Mouse (Mus musculus) CH12.LX (cell line): ENCODE results near the gene Angel2. TPM values are rescaled to one million over a fixed set of nuclear protein-coding genes. Genes with fewer than 3 reads are reported as not detected.

Experiments
- DNase-seq: peaks from one replicate; pipeline ENCODE4 v3.0.0-alpha.2; 2013; ENCODE audit errors: extremely low read depth
- H3K27ac ChIP-seq: 2 replicates; pipeline ENCODE4 v1.5.1; 2012; ENCODE audit warnings: low read depth, mild to moderate bottlenecking, control low read depth, moderate library complexity; ENCODE audit not compliant: insufficient read depth
- H3K27me3 ChIP-seq: replicated peaks from 2 replicates; pipeline ENCODE3; 2012; ENCODE audit warnings: inconsistent platforms
- H3K36me3 ChIP-seq, 2 experiments: replicated peaks in 1 of 2; 2 replicates each; pipeline versions ENCODE3 to v1.6.1; 2012; ENCODE audit warnings: inconsistent platforms in 1 of 2, low read length in 1 of 2, mild to moderate bottlenecking in 1 of 2, mixed read lengths in 1 of 2, moderate library complexity in 1 of 2; ENCODE audit not compliant: control insufficient read depth in 1 of 2, insufficient read depth in 1 of 2
- H3K4me1 ChIP-seq, 2 experiments: 2 replicates each; pipeline ENCODE4 v1.6.1; 2012; ENCODE audit warnings: inconsistent platforms in 1 of 2, moderate library complexity in 1 of 2; ENCODE audit not compliant: insufficient read depth in 2 of 2, control insufficient read depth in 1 of 2
- H3K4me2 ChIP-seq: 2 replicates; pipeline ENCODE4 v1.6.1; 2012; ENCODE audit warnings: low read depth, mild to moderate bottlenecking, control low read depth; ENCODE audit not compliant: poor library complexity, insufficient read depth, severe bottlenecking
- H3K4me3 ChIP-seq, 3 experiments: fragments of 150-350 bp in 1 of 3; sonication (generic) in 1 of 3; replicated peaks in 1 of 3; 2 replicates each; pipeline versions ENCODE3 to v1.5.1; 2011 to 2012; ENCODE audit warnings: low read depth in 2 of 3, low read length in 2 of 3, mild to moderate bottlenecking in 2 of 3, moderate library complexity in 2 of 3, control low read depth in 1 of 3, improper control_type of control experiment in 1 of 3, inconsistent platforms in 1 of 3, mixed read lengths in 1 of 3; ENCODE audit not compliant: poor library complexity in 1 of 3
- H3K79me2 ChIP-seq: replicated peaks from 2 replicates; pipeline ENCODE4 v1.6.1; 2012; ENCODE audit warnings: mild to moderate bottlenecking, moderate library complexity; ENCODE audit not compliant: control insufficient read depth, poor library complexity, insufficient read depth, severe bottlenecking; ENCODE audit errors: extremely low read depth
- H3K9ac ChIP-seq: 2 replicates; pipeline ENCODE4 v1.6.1; 2012; ENCODE audit warnings: low read depth, mild to moderate bottlenecking, control low read depth, moderate library complexity; ENCODE audit not compliant: insufficient read depth
- H3K9me3 ChIP-seq: replicated peaks from 2 replicates; pipeline ENCODE3; 2012; ENCODE audit warnings: low read length, inconsistent platforms, mixed read lengths
- BHLHE40 ChIP-seq: IDR thresholded peaks from 2 replicates; pipeline ENCODE4 v1.6.1; 2011; ENCODE audit warnings: mild to moderate bottlenecking, low read depth, low read length, improper control_type of control experiment
- CHD1 ChIP-seq: IDR thresholded peaks from 2 replicates; pipeline ENCODE4 v1.6.1; 2012; ENCODE audit warnings: low read depth, low read length, improper control_type of control experiment, inconsistent platforms
- CHD2 ChIP-seq: IDR thresholded peaks from 2 replicates; pipeline ENCODE4 v1.6.1; 2011; ENCODE audit warnings: low read length, improper control_type of control experiment
- CTCF ChIP-seq, 2 experiments: IDR thresholded peaks in 1 of 2; conservative IDR thresholded peaks in 1 of 2; 2 replicates each; pipeline ENCODE4 v1.5.1; 2011 to 2012; ENCODE audit warnings: low read depth in 2 of 2, low read length in 2 of 2, improper control_type of control experiment in 1 of 2, inconsistent platforms in 1 of 2, mild to moderate bottlenecking in 1 of 2, moderate library complexity in 1 of 2
- E2F4 ChIP-seq: IDR thresholded peaks from 2 replicates; pipeline ENCODE4 v1.6.1; 2011; ENCODE audit warnings: low read depth, low read length, improper control_type of control experiment; ENCODE audit not compliant: insufficient replicate concordance
- ETS1 ChIP-seq: conservative IDR thresholded peaks from 2 replicates; pipeline ENCODE4 v1.6.1; 2012; ENCODE audit warnings: low read depth, mild to moderate bottlenecking, inconsistent platforms, low read length, improper control_type of control experiment, moderate library complexity
- HCFC1 ChIP-seq: IDR thresholded peaks from 2 replicates; pipeline ENCODE4 v1.6.1; 2012; ENCODE audit warnings: low read depth, mild to moderate bottlenecking, inconsistent platforms, low read length, improper control_type of control experiment
- IRF4 ChIP-seq: IDR thresholded peaks from 2 replicates; pipeline ENCODE4 v1.6.1; 2014; ENCODE audit warnings: low read depth, mild to moderate bottlenecking, inconsistent platforms, low read length, improper control_type of control experiment
- JUN ChIP-seq: IDR thresholded peaks from 2 replicates; pipeline ENCODE4 v1.6.1; 2011; ENCODE audit warnings: low read depth, mild to moderate bottlenecking, low read length, improper control_type of control experiment, moderate library complexity; ENCODE audit not compliant: insufficient read depth
- JUND ChIP-seq: conservative IDR thresholded peaks from 2 replicates; pipeline ENCODE4 v1.6.1; 2011; ENCODE audit warnings: low read depth, low read length, improper control_type of control experiment
- KAT2A ChIP-seq: IDR thresholded peaks from 2 replicates; pipeline ENCODE4 v1.6.1; 2012; ENCODE audit warnings: low read length, improper control_type of control experiment, inconsistent platforms; ENCODE audit not compliant: insufficient replicate concordance
- MAFK ChIP-seq: IDR thresholded peaks from 2 replicates; pipeline ENCODE4 v1.6.1; 2011; ENCODE audit warnings: low read length, improper control_type of control experiment; ENCODE audit not compliant: insufficient replicate concordance
- MAX ChIP-seq: IDR thresholded peaks from 2 replicates; pipeline ENCODE4 v1.6.1; 2011; ENCODE audit warnings: low read length, improper control_type of control experiment
- MAZ ChIP-seq: IDR thresholded peaks from 2 replicates; pipeline ENCODE4 v1.6.1; 2012; ENCODE audit warnings: low read depth, mild to moderate bottlenecking, inconsistent platforms, low read length, improper control_type of control experiment, moderate library complexity
- MXI1 ChIP-seq: IDR thresholded peaks from 2 replicates; pipeline ENCODE4 v1.6.1; 2011; ENCODE audit warnings: mild to moderate bottlenecking, low read depth, low read length, improper control_type of control experiment
- MYC ChIP-seq: IDR thresholded peaks from 2 replicates; pipeline ENCODE4 v1.6.1; 2011; ENCODE audit warnings: low read depth, mild to moderate bottlenecking, improper control_type of control experiment, low read length
- NELFE ChIP-seq: IDR thresholded peaks from 2 replicates; pipeline ENCODE4 v1.6.1; 2011; ENCODE audit warnings: low read depth, low read length, improper control_type of control experiment
- PAX5 ChIP-seq: IDR thresholded peaks from 2 replicates; pipeline ENCODE4 v1.6.1; 2012; ENCODE audit warnings: low read length, inconsistent platforms, mixed read lengths
- RAD21 ChIP-seq: IDR thresholded peaks from 2 replicates; pipeline ENCODE4 v1.6.1; 2011; ENCODE audit warnings: low read depth, mild to moderate bottlenecking, low read length, improper control_type of control experiment, moderate library complexity
- SIN3A ChIP-seq: IDR thresholded peaks from 2 replicates; pipeline ENCODE4 v1.6.1; 2012; ENCODE audit warnings: low read length, improper control_type of control experiment, inconsistent platforms
- SMC3 ChIP-seq: IDR thresholded peaks from 2 replicates; pipeline ENCODE4 v1.6.1; 2011; ENCODE audit warnings: low read depth, low read length, improper control_type of control experiment
- TBP ChIP-seq: conservative IDR thresholded peaks from 2 replicates; pipeline ENCODE4 v1.6.1; 2011; ENCODE audit warnings: low read depth, low read length, improper control_type of control experiment
- TCF12 ChIP-seq: IDR thresholded peaks from 2 replicates; pipeline ENCODE4 v1.6.1; 2014; ENCODE audit warnings: low read depth, mild to moderate bottlenecking, inconsistent platforms, low read length, improper control_type of control experiment
- UBTF ChIP-seq: IDR thresholded peaks from 2 replicates; pipeline ENCODE4 v1.6.1; 2012; ENCODE audit warnings: low read depth, mild to moderate bottlenecking, inconsistent platforms, low read length, improper control_type of control experiment, moderate library complexity
- USF1 ChIP-seq: IDR thresholded peaks from 2 replicates; pipeline ENCODE4 v1.6.1; 2014; ENCODE audit warnings: low read depth, mild to moderate bottlenecking, inconsistent platforms, low read length, improper control_type of control experiment
- USF2 ChIP-seq: conservative IDR thresholded peaks from 2 replicates; pipeline ENCODE4 v1.6.1; 2011; ENCODE audit warnings: low read depth, low read length, improper control_type of control experiment
- ZC3H11A ChIP-seq: IDR thresholded peaks from 2 replicates; pipeline ENCODE4 v1.6.1; 2012; ENCODE audit warnings: low read depth, mild to moderate bottlenecking, inconsistent platforms, low read length, improper control_type of control experiment
- ZNF384 ChIP-seq: IDR thresholded peaks from 2 replicates; pipeline ENCODE4 v1.6.1; 2012; ENCODE audit warnings: low read depth, low read length, improper control_type of control experiment, inconsistent platforms
- dilution Hi-C: fragments of 300-500 bp; cut with MboI; formaldehyde crosslinking; loops from 2 replicates; pipeline ENCODE4 v1.14.3; 2020; ENCODE audit warnings: low sequenced_read_pairs; ENCODE audit not compliant: extremely low pct_unique_long_range_greater_than_20kb, extremely low pct_ligation_motif_present
- in situ Hi-C: fragments of 300-500 bp; cut with MboI; formaldehyde crosslinking; loops from 3 replicates; pipeline ENCODE4 v1.14.3; 2019; ENCODE audit warnings: low sequenced_read_pairs, low pct_ligation_motif_present, low pct_unique_long_range_greater_than_20kb, mixed read lengths
- polyA plus RNA-seq: library from polyadenylated mRNA; unstranded; fragments of >175 nt; gene quantifications from 2 replicates; pipeline ENCODE4 v1.2.1, GENCODE M21; 2012; ENCODE audit warnings: low read depth; ENCODE audit not compliant: insufficient read length
- total RNA-seq, 2 experiments: library from RNA; depleted of rRNA; stranded (reverse); fragments of 300-350 nt in 1 of 2; fragments of >200 nt in 1 of 2; gene quantifications; 2 replicates each; pipeline ENCODE4 v1.2.3; 2012 to 2014

Angel2 gene
- total and polyA plus RNA-seq, 3 experiments, result 24.4 to 49.9 (median 34.8) TPM

DNA sequence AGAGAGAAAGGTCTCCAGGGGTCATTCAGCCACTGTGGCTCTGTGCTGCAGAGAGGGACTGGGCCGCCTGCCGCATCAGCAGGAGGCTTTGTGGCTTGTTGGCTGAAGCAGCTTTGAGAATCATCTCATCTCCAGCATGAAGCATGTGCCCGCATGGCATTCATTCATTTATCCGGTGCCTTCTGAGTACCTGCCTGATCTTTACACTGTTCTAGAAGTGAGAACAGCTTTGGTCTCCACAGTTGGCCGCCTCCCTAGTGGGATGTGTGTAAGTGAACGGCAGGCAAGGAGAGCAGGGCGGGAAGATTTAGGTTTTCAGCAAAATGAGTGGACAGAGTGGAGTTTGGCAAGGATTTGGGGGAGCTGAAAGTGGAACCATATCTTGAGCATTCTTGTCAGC, 14.9 kb downstream of the Angel2 start:
- in situ Hi-C loops (loop anchor here (5.0 kb wide), 1 partner anchor 147 kb away; no protein-coding TSS in a partner anchor), dilution Hi-C loops (no loop called here)
- H3K4me3 ChIP-seq, result no peak overlapping the region
- H3K36me3 ChIP-seq, result peaks cover 54 to 90% of the 10 kb centered on the region in 2 experiments
- DNase-seq, result no peak
- no peaks in the 10 kb centered on the region for H3K79me2 ChIP-seq
- TF ChIP-seq ETS1, result no peak
- TF ChIP-seq, all 38 proteins: peak for 0
- no peaks in the 10 kb centered on the region for H3K9me3 ChIP-seq
- H3K27me3 ChIP-seq, result no peaks in the 10 kb centered on the region
- H3K9ac ChIP-seq, result no peak overlapping the region
- H3K4me1 ChIP-seq, result no peaks in the 10 kb centered on the region
- no peak overlapping the region for H3K4me2 ChIP-seq
- no peak overlapping the region for H3K27ac ChIP-seq

DNA sequence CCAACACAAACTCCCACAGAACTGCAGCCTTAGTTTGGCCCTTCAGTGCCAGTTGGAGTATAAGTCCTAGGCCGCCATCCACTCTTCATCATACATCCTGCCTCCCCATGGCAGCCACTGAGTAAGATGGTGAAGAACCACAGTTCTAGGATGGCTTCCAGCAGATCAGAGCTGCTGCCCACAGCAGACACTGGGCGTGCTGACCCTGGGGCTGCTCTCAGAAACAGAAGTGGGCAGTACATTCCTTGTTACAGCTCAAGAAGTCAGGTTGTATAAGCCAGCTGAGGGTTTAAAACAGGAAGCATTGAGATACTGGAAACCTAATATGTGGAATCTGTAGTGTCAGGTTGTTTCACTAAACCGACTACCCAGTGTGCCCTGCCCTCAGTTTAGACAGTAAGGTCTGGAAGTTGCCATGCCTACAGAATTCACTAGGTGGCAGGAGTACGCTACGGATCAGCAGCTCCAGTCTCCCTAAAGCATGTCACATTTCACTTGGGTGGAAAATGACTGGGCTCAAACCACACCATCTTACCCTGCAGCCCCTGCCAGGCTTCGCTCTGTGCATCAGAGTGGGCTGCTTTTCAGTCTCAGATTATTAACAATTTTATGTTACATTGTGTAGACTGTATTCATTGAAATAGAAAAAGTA, 19.3 kb downstream of the Angel2 start:
- no peaks in the 10 kb centered on the region for H3K27me3 ChIP-seq
- H3K79me2 ChIP-seq, result no peaks in the 10 kb centered on the region
- no peaks in the 10 kb centered on the region for H3K4me1 ChIP-seq
- in situ Hi-C loops, result loop anchor here (5.0 kb wide), 1 partner anchor 143 kb away; no protein-coding TSS in a partner anchor
- H3K27ac ChIP-seq, result no peak overlapping the region
- no peaks in the 10 kb centered on the region for H3K9me3 ChIP-seq
- no peak overlapping the region for H3K4me3 ChIP-seq
- peak; percentile 82 for DNase-seq
- TF ChIP-seq CTCF (conservative IDR thresholded peaks at IDR 0.05 in 1 of 2, IDR thresholded peaks at IDR 0.05 in 1 of 2; ENCODE audit: low read depth in 2 of 2, low read length in 2 of 2) (peak; percentile 63 to 96), TCF12 (no peak), CHD1 (no peak), BHLHE40 (0 out of 2 replicates have a peak, but pooled peaks have one; percentile 23), ZC3H11A (peak; percentile 67), MAFK (no peak), TBP (no peak), IRF4 (peak; percentile 50; the same call in 1 of the 2 replicates), CHD2 (no peak), HCFC1 (no peak), UBTF (no peak), MYC (peak; percentile 82), ETS1 (no peak), SMC3 (peak; percentile 93), RAD21 (peak; percentile 99), MXI1 (no peak), USF2 (no peak), MAX (0 out of 2 replicates have a peak, but pooled peaks have one; percentile 32), JUN (no peak), USF1 (no peak), MAZ (no peak), ZNF384 (no peak), PAX5 (no peak), NELFE (no peak), KAT2A (no peak), JUND (no peak), E2F4 (no peak), SIN3A (peak; percentile 13; the same call in 1 of the 2 replicates)
- dilution Hi-C loops, result no loop called here
- peaks cover 51 to 86% of the 10 kb centered on the region in 2 experiments for H3K36me3 ChIP-seq
- H3K9ac ChIP-seq, result no peak overlapping the region
- H3K4me2 ChIP-seq, result no peak overlapping the region
